Comparison of ENCODE assay signal across 8 mouse cellular contexts in the genomic region with DNA sequence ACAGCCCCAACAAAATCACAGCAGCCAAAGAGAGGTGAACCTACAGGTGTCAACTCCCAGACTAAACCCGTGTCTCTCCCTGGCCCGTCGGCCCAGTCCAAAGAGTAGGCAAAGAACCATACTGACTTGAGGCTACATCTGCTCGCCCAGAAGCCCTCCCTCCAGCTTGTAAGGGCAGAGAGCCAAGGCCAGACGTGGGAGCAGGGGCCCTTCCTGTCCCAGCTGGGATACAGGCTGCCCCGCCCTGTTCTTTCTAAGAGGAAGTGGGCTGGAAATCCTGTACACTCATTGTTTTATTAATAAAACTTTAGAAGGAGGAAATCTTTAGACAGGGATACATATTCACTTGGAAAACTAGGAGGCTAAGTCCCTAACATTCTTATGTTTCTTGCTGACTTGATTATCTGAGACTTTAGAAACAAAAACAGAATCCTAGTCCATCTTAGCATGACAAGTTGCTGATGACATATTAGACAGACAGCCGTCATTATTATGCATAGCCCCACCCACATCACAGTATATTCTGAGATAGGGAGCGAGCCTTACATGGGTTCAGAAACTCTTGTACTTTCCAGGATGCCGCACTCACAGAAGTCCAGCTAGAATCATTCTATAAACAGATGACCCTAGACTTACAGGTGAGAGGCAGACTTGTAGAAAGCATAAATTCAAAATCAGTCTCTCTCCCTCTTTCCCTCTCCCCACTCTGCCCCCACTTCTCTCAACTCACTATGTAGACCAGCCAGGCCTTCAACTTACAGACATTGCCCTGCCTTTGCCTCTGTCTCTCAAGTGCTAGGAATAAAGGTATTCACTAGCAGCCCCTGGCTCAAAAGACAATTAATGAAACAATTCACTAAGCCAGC.
DNase-seq lines count a peak whose midpoint lies in the region.

No protein-coding gene starts in this region.

- peak; percentile 46 to 49 for DNase-seq in B cell, adult 2 months
- peak; percentile 28 for DNase-seq in ZHBTc4 (ENCODE audit: low read depth, low spot score)
- DNase-seq in heart, adult 18-20 months: peak; percentile 89 to 95
- DNase-seq in kidney, adult 9 months: peak; percentile 80
- DNase-seq in lung, postnatal 14 days: peak; percentile 89
- no peak for DNase-seq in frontal cortex, postnatal 14 days (ENCODE audit: low spot score in 2 of 2)
- no peak for DNase-seq in adipocyte (ENCODE audit: low spot score)
- no peak for DNase-seq in c-Kit-positive CD71-positive TER-119-positive erythroid progenitor cells, embryonic 14.5 days (ENCODE audit: low spot score)

Comparison
In these comparisons a context has a peak if more than half of its experiments do, and no peak if none do; other contexts are left out.
1. DNase-seq: peak in B cell, adult 2 months (2 of 2), ZHBTc4 (single experiment), heart, adult 18-20 months (2 of 2), kidney, adult 9 months (single experiment) and lung, postnatal 14 days (single experiment); none in frontal cortex, postnatal 14 days (0 of 2), adipocyte (single experiment) and c-Kit-positive CD71-positive TER-119-positive erythroid progenitor cells, embryonic 14.5 days (single experiment).